Mouse (Mus musculus): ENCODE results near the gene Armcx1. TPM values are rescaled to one million over a fixed set of nuclear protein-coding genes. Genes with fewer than 3 reads are reported as not detected.
A peak's percentile ranks its signal among the peaks of the same experiment; 100 is the strongest.
"Not testable (repeated sequence)": the region's sequence is repeated elsewhere in the genome, so short reads cannot be mapped to it uniquely, and the experiment has no call there.

Armcx1 gene
- polyA plus RNA-seq, 1 experiment from 2014 or later: 55.1 TPM

- Histone ChIP-seq H3K27ac (replicated peaks; ENCODE audit: low read depth, low read length) (no peak overlapping the region), H3K9ac (replicated peaks; ENCODE audit: low read length) (no peak overlapping the region), H3K27me3 (ENCODE audit: control insufficient read depth, insufficient read depth, low read length) (peaks cover 2% of the 10 kb centered on the region; the same call in 1 of the 2 replicates), H3K4me2 (ENCODE audit: low read depth, low read length) (no peak overlapping the region), H3K4me1 (ENCODE audit: control insufficient read depth, insufficient read depth, low read length) (no peaks in the 10 kb centered on the region), H3K36me3 (replicated peaks; ENCODE audit: control insufficient read depth, insufficient read depth, low read depth, low read length) (no peaks in the 10 kb centered on the region), H3K9me3 (replicated peaks; ENCODE audit: control insufficient read depth, low read length) (no peaks in the 10 kb centered on the region), H3K4me3 (ENCODE audit: low read depth, low read length) (no peak overlapping the region)
- ATAC-seq (replicated peaks; ENCODE audit: insufficient number of reproducible peaks, low FRiP score, low TSS enrichment, low read depth) (no peak), DNase-seq (ENCODE audit: low spot score) (peak; percentile 48)
- WGBS: 37% methylated on average over 5 of the region's 5 CpGs
Measured at GRCm38 (mm10) chrX:134746459-134746858, 28.7 kb downstream of the Armcx1 start.

GRCm38 (mm10) chrX:134750764-134751592, 33.2 kb downstream of the Armcx1 start, which contains the start of gene Armcx6:
Gene Armcx6 (minus strand): TSS chrX:134751417.
- Histone ChIP-seq H3K4me3 (ENCODE audit: low read depth, low read length) (peak within 1 kb of the TSS; percentile 44), H3K27me3 (ENCODE audit: control insufficient read depth, insufficient read depth, low read length) (peaks cover 2% of the 10 kb centered on the region; the same call in 1 of the 2 replicates), H3K27ac (replicated peaks; ENCODE audit: low read depth, low read length) (0 out of 2 replicates have a peak within 1 kb of the TSS, but pooled peaks have one; percentile 35), H3K36me3 (replicated peaks; ENCODE audit: control insufficient read depth, insufficient read depth, low read depth, low read length) (no peaks in the 10 kb centered on the region), H3K9me3 (replicated peaks; ENCODE audit: control insufficient read depth, low read length) (no peaks in the 10 kb centered on the region), H3K4me1 (ENCODE audit: control insufficient read depth, insufficient read depth, low read length) (no peaks in the 10 kb centered on the region), H3K9ac (replicated peaks; ENCODE audit: low read length) (peak within 1 kb of the TSS; percentile 62), H3K4me2 (ENCODE audit: low read depth, low read length) (peak within 1 kb of the TSS; percentile 52)
- WGBS: 23% methylated on average over 36 of the region's 36 CpGs
- DNase-seq (ENCODE audit: low spot score): peak; percentile 83
- ATAC-seq (replicated peaks; ENCODE audit: insufficient number of reproducible peaks, low FRiP score, low TSS enrichment, low read depth): peak; percentile 92

- WGBS: 49% methylated on average over 2 of the region's 2 CpGs
- Histone ChIP-seq H3K4me3 (ENCODE audit: low read depth, low read length) (no peak overlapping the region), H3K27me3 (ENCODE audit: control insufficient read depth, insufficient read depth, low read length) (peaks cover 2% of the 10 kb centered on the region; the same call in 1 of the 2 replicates), H3K4me2 (ENCODE audit: low read depth, low read length) (no peak overlapping the region), H3K36me3 (replicated peaks; ENCODE audit: control insufficient read depth, insufficient read depth, low read depth, low read length) (no peaks in the 10 kb centered on the region), H3K9ac (replicated peaks; ENCODE audit: low read length) (no peak overlapping the region), H3K27ac (replicated peaks; ENCODE audit: low read depth, low read length) (no peak overlapping the region), H3K4me1 (ENCODE audit: control insufficient read depth, insufficient read depth, low read length) (no peaks in the 10 kb centered on the region), H3K9me3 (replicated peaks; ENCODE audit: control insufficient read depth, low read length) (no peaks in the 10 kb centered on the region)
- ATAC-seq (replicated peaks; ENCODE audit: insufficient number of reproducible peaks, low FRiP score, low TSS enrichment, low read depth) (no peak), DNase-seq (ENCODE audit: low spot score) (no peak)
Measured at GRCm38 (mm10) chrX:134751910-134752309, 34.1 kb downstream of the Armcx1 start.

- H3K4me3 ChIP-seq (ENCODE audit: low read depth, low read length): no peak overlapping the region
- no peaks in the 10 kb centered on the region for H3K9me3 ChIP-seq (replicated peaks; ENCODE audit: control insufficient read depth, low read length)
- H3K9ac ChIP-seq (replicated peaks; ENCODE audit: low read length): no peak overlapping the region
- no peak overlapping the region for H3K27ac ChIP-seq (replicated peaks; ENCODE audit: low read depth, low read length)
- no peak overlapping the region for H3K4me2 ChIP-seq (ENCODE audit: low read depth, low read length)
- no peak for ATAC-seq (replicated peaks; ENCODE audit: insufficient number of reproducible peaks, low FRiP score, low TSS enrichment, low read depth)
- WGBS: 17% methylated on average over 4 of the region's 4 CpGs
- no peaks in the 10 kb centered on the region for H3K4me1 ChIP-seq (ENCODE audit: control insufficient read depth, insufficient read depth, low read length)
- DNase-seq (ENCODE audit: low spot score): peak; percentile 10
- H3K36me3 ChIP-seq (replicated peaks; ENCODE audit: control insufficient read depth, insufficient read depth, low read depth, low read length): no peaks in the 10 kb centered on the region
- peaks cover 2% of the 10 kb centered on the region; the same call in 1 of the 2 replicates for H3K27me3 ChIP-seq (ENCODE audit: control insufficient read depth, insufficient read depth, low read length)
Measured at GRCm38 (mm10) chrX:134752584-134752983, 34.8 kb downstream of the Armcx1 start.

GRCm38 (mm10) chrX:134756434-134757292, 38.9 kb downstream of the Armcx1 start, which contains the start of gene Armcx3:
Gene Armcx3 (plus strand): TSS chrX:134756595.
- DNase-seq (ENCODE audit: low spot score) (peak; percentile 81), ATAC-seq (replicated peaks; ENCODE audit: insufficient number of reproducible peaks, low FRiP score, low TSS enrichment, low read depth) (peak; percentile 76)
- Histone ChIP-seq H3K36me3 (replicated peaks; ENCODE audit: control insufficient read depth, insufficient read depth, low read depth, low read length) (no peaks in the 10 kb centered on the region), H3K4me2 (ENCODE audit: low read depth, low read length) (peak within 1 kb of the TSS; percentile 40), H3K9ac (replicated peaks; ENCODE audit: low read length) (peak within 1 kb of the TSS; percentile 65), H3K4me1 (ENCODE audit: control insufficient read depth, insufficient read depth, low read length) (no peaks in the 10 kb centered on the region), H3K27me3 (ENCODE audit: control insufficient read depth, insufficient read depth, low read length) (no peaks in the 10 kb centered on the region), H3K9me3 (replicated peaks; ENCODE audit: control insufficient read depth, low read length) (no peaks in the 10 kb centered on the region), H3K27ac (replicated peaks; ENCODE audit: low read depth, low read length) (no peak within 1 kb of the TSS), H3K4me3 (ENCODE audit: low read depth, low read length) (peak within 1 kb of the TSS; percentile 55)
- WGBS: 16% methylated on average over 42 of the region's 46 CpGs

GRCm38 (mm10) chrX:134757293-134757995, 39.7 kb downstream of the Armcx1 start:
- no peak for DNase-seq (ENCODE audit: low spot score)
- Histone ChIP-seq H3K27ac (replicated peaks; ENCODE audit: low read depth, low read length) (no peak overlapping the region), H3K9ac (replicated peaks; ENCODE audit: low read length) (peak overlapping the region; percentile 65), H3K4me1 (ENCODE audit: control insufficient read depth, insufficient read depth, low read length) (no peaks in the 10 kb centered on the region), H3K9me3 (replicated peaks; ENCODE audit: control insufficient read depth, low read length) (no peaks in the 10 kb centered on the region), H3K36me3 (replicated peaks; ENCODE audit: control insufficient read depth, insufficient read depth, low read depth, low read length) (no peaks in the 10 kb centered on the region), H3K4me2 (ENCODE audit: low read depth, low read length) (peak overlapping the region; percentile 40), H3K27me3 (ENCODE audit: control insufficient read depth, insufficient read depth, low read length) (no peaks in the 10 kb centered on the region), H3K4me3 (ENCODE audit: low read depth, low read length) (peak overlapping the region; percentile 55)
- ATAC-seq (replicated peaks; ENCODE audit: insufficient number of reproducible peaks, low FRiP score, low TSS enrichment, low read depth): 0 out of 2 replicates have a peak, but pooled peaks have one; percentile 60
- 21% methylated on average over 12 of the region's 13 CpGs for WGBS

GRCm38 (mm10) chrX:134763428-134764198, 45.9 kb downstream of the Armcx1 start:
- not testable (repeated sequence) for H3K4me2 ChIP-seq (ENCODE audit: low read depth, low read length); H3K36me3 ChIP-seq (replicated peaks; ENCODE audit: control insufficient read depth, insufficient read depth, low read depth, low read length); DNase-seq (ENCODE audit: low spot score); H3K9ac ChIP-seq (replicated peaks; ENCODE audit: low read length); H3K9me3 ChIP-seq (replicated peaks; ENCODE audit: control insufficient read depth, low read length); H3K27ac ChIP-seq (replicated peaks; ENCODE audit: low read depth, low read length); H3K27me3 ChIP-seq (ENCODE audit: control insufficient read depth, insufficient read depth, low read length); H3K4me3 ChIP-seq (ENCODE audit: low read depth, low read length); ATAC-seq (replicated peaks; ENCODE audit: insufficient number of reproducible peaks, low FRiP score, low TSS enrichment, low read depth); H3K4me1 ChIP-seq (ENCODE audit: control insufficient read depth, insufficient read depth, low read length)
- WGBS: 42% methylated on average over 3 of the region's 4 CpGs
